Mouse (Mus musculus): ENCODE data around the gene Rab35.

DNA sequence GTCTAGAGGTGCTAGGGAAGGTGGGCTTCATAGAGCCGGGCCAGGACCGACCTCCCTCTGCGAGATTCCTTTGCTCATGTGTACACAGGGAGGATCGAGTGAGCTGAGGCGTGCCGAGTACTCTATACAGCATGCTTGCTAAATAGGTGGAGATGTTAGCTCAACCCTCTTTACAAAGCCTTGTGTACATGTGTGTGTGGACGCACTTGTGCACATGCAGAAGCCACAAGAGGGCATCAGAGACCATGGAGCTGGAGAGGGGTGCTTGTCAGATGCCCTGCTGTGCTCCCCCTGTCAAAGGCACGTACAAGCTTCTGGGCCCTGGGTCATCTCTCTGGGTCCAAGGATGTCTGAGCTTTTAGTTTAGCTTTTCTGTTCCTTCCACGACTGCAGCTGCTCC, 12.5 kb downstream of the Rab35 start:
- TF ChIP-seq CTCF (IDR thresholded peaks at IDR 0.05; ENCODE audit: low read depth, low read length) = no peak
- TF ChIP-seq POLR2A (IDR thresholded peaks at IDR 0.05; ENCODE audit: borderline replicate concordance, low read depth, low read length) = no peak

Data from bone marrow macrophage, adult 2 months (primary cell).